Mouse (Mus musculus) heart, postnatal 25 days (tissue): ENCODE results near the gene Atp2c2. TPM values are rescaled to one million over a fixed set of nuclear protein-coding genes. Genes with fewer than 3 reads are reported as not detected.

Experiments
- DNase-seq: peaks from one replicate; pipeline ENCODE4 v3.0.0; 2022; ENCODE audit warnings: low spot score
- intact Hi-C: fragments of 180-260 bp; cut with DNase I; formaldehyde crosslinking; loops from one replicate; pipeline ENCODE4 v1.15.1; 2025
- total RNA-seq, 2 experiments: library from RNA; stranded (reverse); gene quantifications; 2 replicates each; pipeline ENCODE4 v1.2.3; 2021

Atp2c2 gene
- total RNA-seq, 2 experiments from 2014 or later, result not detected

- intact Hi-C loops, result no loop called here
- no peak for DNase-seq
Measured at GRCm38 (mm10) chr8:119806422-119807263, 106.8 kb downstream of the Atp2c2 start.

Other genes starting within 250 kb of the Atp2c2 start
- gene Slc38a8, start 198.3 kb upstream of the Atp2c2 start, total RNA-seq, result not detected
- gene Mbtps1, start 141.3 kb upstream of the Atp2c2 start, total RNA-seq, result 10 to 100 TPM; 39.8 to 40.3 TPM
- gene Hsdl1, start 124.8 kb upstream of the Atp2c2 start, total RNA-seq, result 10 to 100 TPM; 18.7 to 20.1 TPM
- gene Dnaaf1, start 124.8 kb upstream of the Atp2c2 start, total RNA-seq, result not detected
- 1 to 10 TPM; 2.9 to 4.2 TPM for gene Taf1c, start 94.8 kb upstream of the Atp2c2 start, total RNA-seq
- gene Adad2, start 87.3 kb upstream of the Atp2c2 start, total RNA-seq, result not detected
- gene Kcng4, start 64.3 kb upstream of the Atp2c2 start, total RNA-seq, result under 1 TPM; 0.06 to 0.16 TPM
- 10 to 100 TPM; 45.5 to 49.2 TPM for gene Wfdc1, start 33.6 kb upstream of the Atp2c2 start, total RNA-seq
- gene Tldc1, start 78.4 kb downstream of the Atp2c2 start, total RNA-seq, result 10 to 100 TPM; 10.5 to 12.4 TPM
- gene Cotl1, start 140.5 kb downstream of the Atp2c2 start, total RNA-seq, result 10 to 100 TPM; 17.3 to 20.2 TPM
- 1 to 10 TPM; 2.3 to 3.3 TPM for gene Klhl36, start 162.3 kb downstream of the Atp2c2 start, total RNA-seq
- gene Usp10, start 210.4 kb downstream of the Atp2c2 start, total RNA-seq, result 10 to 100 TPM; 44.4 to 44.8 TPM
- 1 to 10 TPM in 1 of 2 experiments, not detected in 1; 2.7 TPM for gene Gm20388, start 210.8 kb downstream of the Atp2c2 start, total RNA-seq